In genomic region chr6:97463898-97464524, GRCm38 (mm10) we compare ENCODE assay signal across 8 mouse cellular contexts.
DNase-seq lines count a peak whose midpoint lies in the region; ATAC-seq and TF ChIP-seq lines count a peak whose summit lies in the region.

No protein-coding gene starts in this region.

- H3K36me3 ChIP-seq in thymus, adult 2 months (ENCODE audit: control insufficient read depth, insufficient read depth, low read length): no peaks in the 10 kb centered on the region
- H3K36me3 ChIP-seq in kidney, embryonic 16.5 days (ENCODE audit: insufficient read depth, low read length): no peaks in the 10 kb centered on the region
- no peaks in the 10 kb centered on the region for H3K36me3 ChIP-seq in forebrain, embryonic 15.5 days

- no peak overlapping the region for H3K4me3 ChIP-seq in thymus, adult 2 months (ENCODE audit: control insufficient read depth, insufficient read depth, low read length)
- no peak overlapping the region for H3K4me3 ChIP-seq in kidney, embryonic 16.5 days (ENCODE audit: low read length)
- no peak overlapping the region for H3K4me3 ChIP-seq in forebrain, embryonic 15.5 days

- no peaks in the 10 kb centered on the region for H3K9me3 ChIP-seq in kidney, embryonic 16.5 days (ENCODE audit: low read length)
- no peaks in the 10 kb centered on the region for H3K9me3 ChIP-seq in forebrain, embryonic 15.5 days

- TF ChIP-seq POLR2A in thymus, adult 2 months (IDR thresholded peaks at IDR 0.05; ENCODE audit: control insufficient read depth, extremely low read depth, insufficient read depth, low read length, poor library complexity): no peak

- no peak for DNase-seq in thymus, adult 2 months
- DNase-seq in thymus, postnatal 25 days: no peak
- DNase-seq in heart, adult 9 months (ENCODE audit: low spot score in 2 of 2): peak; percentile 82 to 85
- DNase-seq in lung, postnatal 25 days (ENCODE audit: low spot score): peak; percentile 61
- no peak for DNase-seq in thymus, postnatal 14 days
- DNase-seq in layer of hippocampus, adult 18-20 months (ENCODE audit: low spot score in 2 of 2): no peak

- H3K27ac ChIP-seq in thymus, adult 2 months (ENCODE audit: control insufficient read depth, insufficient read depth, low read length): peak overlapping the region; percentile 83
- peak overlapping the region; percentile 25 for H3K27ac ChIP-seq in kidney, embryonic 16.5 days (ENCODE audit: low read length)
- H3K27ac ChIP-seq in forebrain, embryonic 15.5 days (replicated peaks): no peak overlapping the region

- H3K4me2 ChIP-seq in kidney, embryonic 16.5 days (replicated peaks; ENCODE audit: low read depth, low read length): no peak overlapping the region
- H3K4me2 ChIP-seq in forebrain, embryonic 15.5 days (replicated peaks): no peak overlapping the region

- peaks cover 13% of the 10 kb centered on the region for H3K4me1 ChIP-seq in thymus, adult 2 months (replicated peaks; ENCODE audit: control insufficient read depth, insufficient read depth, low read length)
- H3K4me1 ChIP-seq in kidney, embryonic 16.5 days (ENCODE audit: insufficient read depth, low read length): peaks cover 11% of the 10 kb centered on the region
- H3K4me1 ChIP-seq in forebrain, embryonic 15.5 days: peaks cover 32% of the 10 kb centered on the region

- no peak for TF ChIP-seq CTCF in thymus, adult 2 months (IDR thresholded peaks at IDR 0.05; ENCODE audit: borderline replicate concordance, control insufficient read depth, extremely low read depth, insufficient read depth, low read length, poor library complexity)

- no peak overlapping the region for H3K9ac ChIP-seq in kidney, embryonic 16.5 days (replicated peaks; ENCODE audit: low read length)
- no peak overlapping the region for H3K9ac ChIP-seq in forebrain, embryonic 15.5 days (replicated peaks)

- no peaks in the 10 kb centered on the region for H3K27me3 ChIP-seq in thymus, adult 2 months (ENCODE audit: control insufficient read depth, insufficient read depth, low read length)
- no peaks in the 10 kb centered on the region for H3K27me3 ChIP-seq in kidney, embryonic 16.5 days (ENCODE audit: insufficient read depth, low read length)
- H3K27me3 ChIP-seq in forebrain, embryonic 15.5 days: no peaks in the 10 kb centered on the region

- 8% methylated on average over 17 of the region's 17 CpGs for WGBS in thymus, adult 2 months
- 45% methylated on average over 17 of the region's 17 CpGs for WGBS in kidney, embryonic 16.5 days
- WGBS in forebrain, embryonic 15.5 days: 68% methylated on average over 17 of the region's 17 CpGs

- peak; percentile 81 for ATAC-seq in kidney, embryonic 16.5 days (ENCODE audit: low FRiP score, low TSS enrichment)
- no peak for ATAC-seq in forebrain, embryonic 15.5 days (replicated peaks)

Comparison
In these comparisons a context has a peak if more than half of its experiments do, and no peak if none do; other contexts are left out.
1. DNase-seq: peak in heart, adult 9 months (2 of 2) and lung, postnatal 25 days (single experiment); none in thymus, adult 2 months (single experiment), thymus, postnatal 25 days (single experiment), thymus, postnatal 14 days (single experiment) and layer of hippocampus, adult 18-20 months (0 of 2).